Mouse (Mus musculus): ENCODE data around the gene Kremen2. TPM values are rescaled to one million over a fixed set of nuclear protein-coding genes. Genes with fewer than 3 reads are reported as not detected.

Gene Kremen2
- polyA plus RNA-seq (2015; fragmentation: Nextera tagmentation; extraction: Ambion mirVana) = 0.38 and 1.1 TPM in 2 replicates

- peaks cover 35% of the 10 kb centered on the region for H3K4me1 ChIP-seq
- peak within 1 kb of the TSS; percentile 29 for H3K4me3 ChIP-seq
- no peaks in the 10 kb centered on the region for H3K9me3 ChIP-seq
- H3K9ac ChIP-seq = peak within 1 kb of the TSS; percentile 11; the same call in 1 of the 2 replicates
- WGBS = 1% methylated on average over 39 of the region's 45 CpGs
- peaks cover 77% of the 10 kb centered on the region for H3K27me3 ChIP-seq
- no peak for ATAC-seq (ENCODE audit: borderline replicate concordance, extremely low read depth, low FRiP score, low TSS enrichment)
- no peak within 1 kb of the TSS for H3K27ac ChIP-seq
- H3K4me2 ChIP-seq = peak within 1 kb of the TSS; percentile 51
- H3K36me3 ChIP-seq = no peaks in the 10 kb centered on the region
Measured at GRCm38 (mm10) chr17:23745301-23746251, at the start of gene Kremen2. TSS of gene Kremen2 (minus strand) at chr17:23745833.

- Histone ChIP-seq H3K27ac (no peak overlapping the region), H3K9ac (no peak overlapping the region), H3K4me2 (no peak overlapping the region), H3K27me3 (no peaks in the 10 kb centered on the region), H3K36me3 (no peaks in the 10 kb centered on the region), H3K4me3 (no peak overlapping the region), H3K4me1 (peaks cover 8% of the 10 kb centered on the region), H3K9me3 (no peaks in the 10 kb centered on the region)
- no peak for ATAC-seq (ENCODE audit: borderline replicate concordance, extremely low read depth, low FRiP score, low TSS enrichment)
- 89% methylated on average over 8 of the region's 8 CpGs for WGBS
Measured at GRCm38 (mm10) chr17:23795323-23795722, 49.7 kb upstream of the Kremen2 start.

GRCm38 (mm10) chr17:23791079-23791357 is 45.4 kb upstream of the Kremen2 start:
- H3K27me3 ChIP-seq = no peaks in the 10 kb centered on the region
- peak overlapping the region; percentile 81 for H3K4me2 ChIP-seq
- WGBS = 52% methylated on average over 2 of the region's 2 CpGs
- no peak for ATAC-seq (ENCODE audit: borderline replicate concordance, extremely low read depth, low FRiP score, low TSS enrichment)
- H3K4me3 ChIP-seq = peak overlapping the region; percentile 48
- H3K27ac ChIP-seq = peak overlapping the region; percentile 81; the same call in 1 of the 2 replicates
- no peaks in the 10 kb centered on the region for H3K9me3 ChIP-seq
- peaks cover 20% of the 10 kb centered on the region for H3K4me1 ChIP-seq
- no peaks in the 10 kb centered on the region for H3K36me3 ChIP-seq
- no peak overlapping the region for H3K9ac ChIP-seq

- whole genome bisulfite sequencing = 2% methylated on average over 29 of the region's 29 CpGs
- peak within 1 kb of the TSS; percentile 81 for H3K4me2 ChIP-seq
- H3K4me1 ChIP-seq = peaks cover 24% of the 10 kb centered on the region
- H3K9ac ChIP-seq = peak within 1 kb of the TSS; percentile 58
- no peaks in the 10 kb centered on the region for H3K27me3 ChIP-seq
- peak within 1 kb of the TSS; percentile 48 for H3K4me3 ChIP-seq
- no peaks in the 10 kb centered on the region for H3K9me3 ChIP-seq
- H3K27ac ChIP-seq = peak within 1 kb of the TSS; percentile 81
- no peaks in the 10 kb centered on the region for H3K36me3 ChIP-seq
- peak; percentile 68; the same call in 1 of the 2 replicates for ATAC-seq (ENCODE audit: borderline replicate concordance, extremely low read depth, low FRiP score, low TSS enrichment)
Measured at GRCm38 (mm10) chr17:23790269-23791078, 44.8 kb upstream of the Kremen2 start, which contains the start of gene Srrm2. TSS of gene Srrm2 (plus strand) at chr17:23790532.

- H3K9me3 ChIP-seq = no peaks in the 10 kb centered on the region
- WGBS = 20% methylated on average over 8 of the region's 8 CpGs
- peak overlapping the region; percentile 48 for H3K4me3 ChIP-seq
- H3K4me1 ChIP-seq = peaks cover 27% of the 10 kb centered on the region
- peak overlapping the region; percentile 58 for H3K9ac ChIP-seq
- no peak for ATAC-seq (ENCODE audit: borderline replicate concordance, extremely low read depth, low FRiP score, low TSS enrichment)
- H3K27me3 ChIP-seq = no peaks in the 10 kb centered on the region
- H3K27ac ChIP-seq = peak overlapping the region; percentile 81
- H3K36me3 ChIP-seq = no peaks in the 10 kb centered on the region
- peak overlapping the region; percentile 81 for H3K4me2 ChIP-seq
Measured at GRCm38 (mm10) chr17:23789749-23790268, 44.2 kb upstream of the Kremen2 start.

GRCm38 (mm10) chr17:23788973-23789372 is 43.3 kb upstream of the Kremen2 start:
- Histone ChIP-seq H3K36me3 (no peaks in the 10 kb centered on the region), H3K4me1 (peaks cover 27% of the 10 kb centered on the region), H3K9ac (no peak overlapping the region), H3K27ac (no peak overlapping the region), H3K4me3 (no peak overlapping the region), H3K4me2 (no peak overlapping the region), H3K9me3 (no peaks in the 10 kb centered on the region), H3K27me3 (no peaks in the 10 kb centered on the region)
- WGBS = 83% methylated on average over 4 of the region's 4 CpGs
- ATAC-seq (ENCODE audit: borderline replicate concordance, extremely low read depth, low FRiP score, low TSS enrichment) = no peak

- 14% methylated on average over 13 of the region's 13 CpGs for WGBS
- Histone ChIP-seq H3K4me3 (peak overlapping the region; percentile 60), H3K9me3 (no peaks in the 10 kb centered on the region), H3K27ac (no peak overlapping the region), H3K4me1 (peaks cover 27% of the 10 kb centered on the region), H3K36me3 (no peaks in the 10 kb centered on the region), H3K9ac (peak overlapping the region; percentile 58; the same call in 1 of the 2 replicates), H3K4me2 (peak overlapping the region; percentile 91), H3K27me3 (no peaks in the 10 kb centered on the region)
- ATAC-seq (ENCODE audit: borderline replicate concordance, extremely low read depth, low FRiP score, low TSS enrichment) = no peak
Measured at GRCm38 (mm10) chr17:23786510-23786931, 40.9 kb upstream of the Kremen2 start.

- Histone ChIP-seq H3K36me3 (no peaks in the 10 kb centered on the region), H3K4me3 (peak within 1 kb of the TSS; percentile 60), H3K4me1 (peaks cover 24% of the 10 kb centered on the region), H3K9ac (peak within 1 kb of the TSS; percentile 58), H3K27me3 (no peaks in the 10 kb centered on the region), H3K27ac (peak within 1 kb of the TSS; percentile 13; the same call in 1 of the 2 replicates), H3K4me2 (peak within 1 kb of the TSS; percentile 91), H3K9me3 (no peaks in the 10 kb centered on the region)
- ATAC-seq (ENCODE audit: borderline replicate concordance, extremely low read depth, low FRiP score, low TSS enrichment) = peak; percentile 73
- 2% methylated on average over 40 of the region's 43 CpGs for WGBS
Measured at GRCm38 (mm10) chr17:23785561-23786471, 40.2 kb upstream of the Kremen2 start, which contains the start of gene Flywch2. TSS of gene Flywch2 (minus strand) at chr17:23786081.

- ATAC-seq (ENCODE audit: borderline replicate concordance, extremely low read depth, low FRiP score, low TSS enrichment) = no peak
- Histone ChIP-seq H3K27ac (no peak overlapping the region), H3K4me2 (no peak overlapping the region), H3K9me3 (no peaks in the 10 kb centered on the region), H3K9ac (no peak overlapping the region), H3K27me3 (no peaks in the 10 kb centered on the region), H3K4me3 (no peak overlapping the region), H3K4me1 (peaks cover 11% of the 10 kb centered on the region), H3K36me3 (no peaks in the 10 kb centered on the region)
Measured at GRCm38 (mm10) chr17:23783352-23783751, 37.7 kb upstream of the Kremen2 start.

- no peak overlapping the region for H3K4me3 ChIP-seq
- no peaks in the 10 kb centered on the region for H3K36me3 ChIP-seq
- 40% methylated on average over 2 of the region's 2 CpGs for WGBS
- no peak overlapping the region for H3K9ac ChIP-seq
- H3K9me3 ChIP-seq = no peaks in the 10 kb centered on the region
- H3K4me2 ChIP-seq = no peak overlapping the region
- no peaks in the 10 kb centered on the region for H3K4me1 ChIP-seq
- H3K27me3 ChIP-seq = no peaks in the 10 kb centered on the region
- no peak overlapping the region for H3K27ac ChIP-seq
- no peak for ATAC-seq (ENCODE audit: borderline replicate concordance, extremely low read depth, low FRiP score, low TSS enrichment)
Measured at GRCm38 (mm10) chr17:23778447-23778846, 32.8 kb upstream of the Kremen2 start.

GRCm38 (mm10) chr17:23777141-23777540 is 31.5 kb upstream of the Kremen2 start:
- no peaks in the 10 kb centered on the region for H3K27me3 ChIP-seq
- no peak for ATAC-seq (ENCODE audit: borderline replicate concordance, extremely low read depth, low FRiP score, low TSS enrichment)
- H3K36me3 ChIP-seq = no peaks in the 10 kb centered on the region
- no peaks in the 10 kb centered on the region for H3K9me3 ChIP-seq
- H3K4me2 ChIP-seq = no peak overlapping the region
- no peak overlapping the region for H3K9ac ChIP-seq
- 55% methylated on average over 2 of the region's 2 CpGs for WGBS
- no peak overlapping the region for H3K4me3 ChIP-seq
- no peaks in the 10 kb centered on the region for H3K4me1 ChIP-seq
- no peak overlapping the region for H3K27ac ChIP-seq
